9 mouse cellular contexts compared by ENCODE assay signal in the genomic region with DNA sequence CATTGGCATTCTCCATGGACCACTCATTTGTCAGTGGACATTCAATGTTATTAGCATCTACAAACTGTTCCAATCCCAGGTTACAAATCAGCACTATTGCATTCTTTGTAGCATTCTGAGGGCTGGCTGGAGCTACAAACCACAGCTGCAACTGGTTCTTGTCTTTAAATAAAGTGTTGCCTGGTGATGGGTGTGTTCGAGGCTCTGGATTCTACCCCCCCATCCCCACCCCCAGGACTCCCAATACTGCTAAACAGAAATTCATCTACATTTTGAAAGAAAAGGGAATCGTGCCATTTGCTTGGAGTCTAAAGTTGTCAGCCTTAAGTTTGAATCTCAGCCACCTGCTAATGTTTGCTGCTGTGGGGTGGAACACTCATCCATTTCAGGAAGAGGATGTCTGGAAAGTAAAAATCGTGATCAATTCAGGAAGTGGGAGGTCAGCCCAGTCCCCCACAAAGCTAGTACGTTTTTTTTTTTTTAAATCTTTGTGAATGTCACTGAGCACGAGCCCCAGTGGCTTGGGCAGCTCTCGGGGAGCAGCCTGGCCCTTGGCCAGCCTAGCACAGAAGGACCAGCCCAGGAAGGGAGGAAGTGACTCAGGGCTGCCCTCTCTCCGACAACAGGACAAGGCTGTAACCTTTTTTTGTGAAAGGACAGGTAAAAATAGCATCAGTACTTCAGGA. TPM values are rescaled to one million over a fixed set of nuclear protein-coding genes. Genes with fewer than 3 reads are reported as not detected.
A peak's percentile ranks its signal among the peaks of the same experiment; 100 is the strongest.
DNase-seq lines count a peak whose midpoint lies in the region; ATAC-seq and TF ChIP-seq lines count a peak whose summit lies in the region.
"Had no signal": no experiment of that assay in that cellular context is flagged by ENCODE, and none has a peak within 500 bp of the region (broad histone marks: within the 10 kb centered on the region; RNA-seq: fewer than 3 reads in every experiment).

No protein-coding gene starts in this region.

- no peak overlapping the region for H3K9ac ChIP-seq in kidney, postnatal 0 days (ENCODE audit: low read depth, low read length)
- H3K9ac ChIP-seq: liver, embryonic 14.5 days had no signal

- H3K4me2 ChIP-seq in kidney, postnatal 0 days (ENCODE audit: low read length) = no peak overlapping the region

- no peaks in the 10 kb centered on the region for H3K27me3 ChIP-seq in kidney, postnatal 0 days (ENCODE audit: insufficient read depth, low read length)
- H3K27me3 ChIP-seq in thymus, adult 2 months (ENCODE audit: control insufficient read depth, insufficient read depth, low read length) = no peaks in the 10 kb centered on the region

- no peak for TF ChIP-seq POLR2A in thymus, adult 2 months (IDR thresholded peaks at IDR 0.05; ENCODE audit: control insufficient read depth, extremely low read depth, insufficient read depth, low read length, poor library complexity)

- TF ChIP-seq CTCF in kidney, postnatal 0 days (IDR thresholded peaks at IDR 0.05; ENCODE audit: low read depth) = no peak
- TF ChIP-seq CTCF in thymus, adult 2 months (IDR thresholded peaks at IDR 0.05; ENCODE audit: borderline replicate concordance, control insufficient read depth, extremely low read depth, insufficient read depth, low read length, poor library complexity) = no peak

- 46% methylated on average over 7 of the region's 7 CpGs for WGBS in kidney, postnatal 0 days
- 7% methylated on average over 7 of the region's 7 CpGs for WGBS in thymus, adult 2 months

- H3K27ac ChIP-seq in kidney, postnatal 0 days = no peak overlapping the region
- no peak overlapping the region for H3K27ac ChIP-seq in thymus, adult 2 months (ENCODE audit: control insufficient read depth, insufficient read depth, low read length)
- H3K27ac ChIP-seq: liver, embryonic 14.5 days had no signal

- DNase-seq in urinary bladder, adult 18-20 months (ENCODE audit: low spot score in 2 of 2) = peak; percentile 17 to 45
- no peak for DNase-seq in urinary bladder, adult 2 months (ENCODE audit: low spot score)
- peak; percentile 86 to 90 for DNase-seq in cerebellum, postnatal 25 days
- peak; percentile 4 for DNase-seq in kidney, postnatal 0 days (ENCODE audit: low spot score)
- DNase-seq in thymus, adult 18-20 months = no peak
- no peak for DNase-seq in thymus, adult 2 months
- DNase-seq in thymus, postnatal 4 days = no peak
- DNase-seq in layer of hippocampus, postnatal 10 days (ENCODE audit: low spot score in 2 of 2) = no peak

- H3K4me3 ChIP-seq in kidney, postnatal 0 days (replicated peaks; ENCODE audit: low read depth, low read length) = no peak overlapping the region
- H3K4me3 ChIP-seq in thymus, adult 2 months (ENCODE audit: control insufficient read depth, insufficient read depth, low read length) = no peak overlapping the region

- no peaks in the 10 kb centered on the region for H3K9me3 ChIP-seq in kidney, postnatal 0 days (replicated peaks; ENCODE audit: low read length)

- H3K36me3 ChIP-seq in kidney, postnatal 0 days (ENCODE audit: insufficient read depth, low read length) = no peaks in the 10 kb centered on the region
- H3K36me3 ChIP-seq in thymus, adult 2 months (ENCODE audit: control insufficient read depth, insufficient read depth, low read length) = no peaks in the 10 kb centered on the region

- no peaks in the 10 kb centered on the region for H3K4me1 ChIP-seq in kidney, postnatal 0 days (replicated peaks; ENCODE audit: insufficient read depth, low read length)
- H3K4me1 ChIP-seq in thymus, adult 2 months (replicated peaks; ENCODE audit: control insufficient read depth, insufficient read depth, low read length) = no peaks in the 10 kb centered on the region

- ATAC-seq in kidney, postnatal 0 days (replicated peaks; ENCODE audit: low FRiP score, low read depth) = no peak

RNA-seq across cellular contexts. Expression of a gene that starts 39.3 kb away (rescaled TPM):
- 39.9 and 51.6 TPM in 2 replicates for polyA plus RNA-seq in urinary bladder, adult 2 months (2012; rRNA removed)
- 0.16 TPM in 1 of 2 replicates, not detected in the other for polyA plus RNA-seq in kidney, postnatal 0 days (2015; fragmentation: Nextera tagmentation; extraction: Ambion mirVana)
- polyA plus RNA-seq in thymus, adult 2 months (2012; rRNA removed) = 1.1 and 1.9 TPM in 2 replicates
- total RNA-seq in layer of hippocampus, postnatal 10 days (2021) = 100 to 1,000 TPM; 134 to 144 TPM

Comparison
In these comparisons a context has a peak if more than half of its experiments do, and no peak if none do; other contexts are left out.
1. DNase-seq: peak in urinary bladder, adult 18-20 months (2 of 2), cerebellum, postnatal 25 days (2 of 2) and kidney, postnatal 0 days (single experiment); none in urinary bladder, adult 2 months (single experiment), thymus, adult 18-20 months (0 of 2), thymus, adult 2 months (single experiment), thymus, postnatal 4 days (single experiment) and layer of hippocampus, postnatal 10 days (0 of 2).
2. RNA of a gene that starts 39.3 kb away (polyA plus RNA-seq): 39.9 to 51.6 TPM in urinary bladder, adult 2 months; 1.1 to 1.9 TPM in thymus, adult 2 months and 0.16 TPM in kidney, postnatal 0 days; every median in the first group is over 10 times any median in the second.